Comparison of ENCODE assay signal across 12 mouse cellular contexts in genomic region chr4:34465845-34466244, GRCm38 (mm10).
DNase-seq lines count a peak whose midpoint lies in the region; ATAC-seq lines count a peak whose summit lies in the region.
"Had no signal": no experiment of that assay in that cellular context is flagged by ENCODE, and none has a peak within 500 bp of the region (broad histone marks: within the 10 kb centered on the region; RNA-seq: fewer than 3 reads in every experiment).

No protein-coding gene starts in this region.

- DNase-seq in layer of hippocampus, adult 11-12 months (ENCODE audit: low spot score): peak; percentile 32
- DNase-seq in layer of hippocampus, postnatal 10 days (ENCODE audit: low spot score in 2 of 2): no peak
- peak; percentile 8 to 10 for DNase-seq in B cell, adult 2 months
- DNase-seq in c-Kit-positive CD71-negative TER-119-negative erythroid progenitor cells, embryonic 14.5 days (ENCODE audit: low read depth): peak; percentile 3
- no peak for DNase-seq in gastrocnemius, postnatal 14 days
- DNase-seq in left cerebral cortex, postnatal 4 days: no peak
- DNase-seq: layer of hippocampus, postnatal 36 days; liver, embryonic 13.5 days; retina, postnatal 1 day had no signal

- peak; percentile 92 for ATAC-seq in megakaryocyte progenitor cell, adult 5-6 weeks (replicated peaks; ENCODE audit: poor library complexity)
- ATAC-seq: forebrain, postnatal 0 days; intestine, postnatal 0 days had no signal

- intact Hi-C loops in gastrocnemius, postnatal 14 days (cut with DNase I; ENCODE audit: low total_unique reads): no loop called here
- intact Hi-C loops in left cerebral cortex, postnatal 4 days (cut with DNase I): no loop called here

Comparison
In these comparisons a context has a peak if more than half of its experiments do, and no peak if none do; other contexts are left out.
1. DNase-seq: peak in layer of hippocampus, adult 11-12 months (single experiment), B cell, adult 2 months (2 of 2) and c-Kit-positive CD71-negative TER-119-negative erythroid progenitor cells, embryonic 14.5 days (single experiment); none in layer of hippocampus, postnatal 10 days (0 of 2), gastrocnemius, postnatal 14 days (single experiment) and left cerebral cortex, postnatal 4 days (single experiment).